Mouse (Mus musculus) embryo, embryonic 10.5 days (tissue): Measurements from ENCODE around the gene Mybpc1.
"Not testable (repeated sequence)": the region's sequence is repeated elsewhere in the genome, so short reads cannot be mapped to it uniquely, and the experiment has no call there.

Experiments
- DNase-seq: peaks from one replicate; pipeline ENCODE4 v3.0.0-alpha.2; 2015; ENCODE audit warnings: low spot score

The Mybpc1 gene

DNA sequence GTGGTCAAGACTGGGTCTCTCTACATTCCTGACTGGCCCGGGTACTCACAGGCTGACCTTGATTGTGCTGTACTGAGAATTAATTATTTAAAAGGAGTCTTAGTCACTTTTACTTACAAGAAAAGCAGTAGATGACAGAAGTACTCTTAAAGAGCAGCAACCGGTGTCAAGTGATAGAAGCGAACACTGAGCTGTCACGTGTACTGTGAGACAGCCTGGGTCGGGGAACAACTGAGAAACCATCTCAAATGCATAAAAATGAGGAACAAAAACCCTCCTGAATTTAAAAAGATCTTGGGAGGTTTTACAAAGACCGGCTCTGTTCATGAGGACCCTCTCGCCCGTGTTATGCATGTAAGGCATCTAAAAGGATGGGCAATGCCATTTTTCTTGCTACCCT, 112.3 kb downstream of the Mybpc1 start:
- no peak for DNase-seq

DNA sequence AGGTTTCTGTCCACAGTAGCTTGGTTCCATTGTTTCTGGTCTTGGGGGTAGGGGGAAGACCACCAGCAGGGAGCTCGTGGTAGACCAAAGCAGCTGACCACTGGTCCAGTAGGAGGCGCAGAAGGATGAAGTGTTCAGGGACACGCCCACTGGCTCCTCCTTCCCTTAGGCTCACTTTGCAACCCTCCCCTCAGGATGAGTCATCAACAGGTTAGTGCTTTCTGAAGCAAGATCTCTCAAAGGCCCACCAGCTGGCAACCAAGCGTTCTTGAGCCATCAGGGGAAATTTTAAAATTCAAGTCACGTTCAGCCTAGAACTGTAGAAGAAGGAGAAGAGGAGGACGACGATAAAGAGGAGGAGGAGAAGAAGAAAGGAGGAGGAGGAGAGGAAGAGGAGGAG, 113.3 kb downstream of the Mybpc1 start:
- no peak for DNase-seq

DNA sequence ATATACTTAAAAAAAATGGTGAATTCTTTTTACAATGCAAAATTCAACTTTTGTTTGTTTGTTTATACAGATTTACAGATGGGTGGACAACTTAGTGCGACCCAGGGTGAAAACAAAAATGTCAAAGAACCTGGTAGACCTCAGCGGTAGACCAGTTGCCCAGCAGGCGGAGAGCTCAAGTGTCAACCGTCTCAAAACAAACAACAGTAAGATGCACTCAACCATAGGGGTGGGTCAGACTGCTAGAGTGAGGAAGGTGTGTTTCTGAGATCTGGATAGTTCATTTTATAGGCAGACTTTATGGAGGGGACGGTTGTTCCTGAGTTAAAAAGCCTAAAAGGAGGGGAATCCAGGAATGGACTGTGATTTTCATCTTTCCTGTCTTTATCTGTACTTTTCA, 116.3 kb downstream of the Mybpc1 start:
- no peak for DNase-seq

DNA sequence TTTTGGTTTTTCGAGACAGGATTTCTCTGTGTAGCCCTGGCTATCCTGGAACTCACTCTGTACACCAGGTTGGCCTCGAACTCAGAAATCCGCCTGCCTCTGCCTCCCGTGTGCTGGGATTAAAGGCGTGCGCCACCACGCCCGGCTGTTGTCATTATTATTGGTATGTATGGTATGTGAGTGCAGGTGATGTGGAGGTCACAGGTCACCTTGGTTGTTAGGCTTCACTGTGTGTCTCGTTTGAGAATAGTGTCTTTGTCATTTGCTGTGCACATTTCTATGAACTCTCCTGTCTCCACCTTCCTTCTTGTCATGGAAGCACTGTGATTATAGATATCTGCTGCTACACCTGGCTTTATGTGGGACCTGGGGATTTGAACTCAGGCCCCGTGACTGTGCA, 122.1 kb downstream of the Mybpc1 start:
- DNase-seq = not testable (repeated sequence)
